Mouse (Mus musculus) left cerebral cortex, adult 2 months (tissue): ENCODE results near the gene Agap2. TPM values are rescaled to one million over a fixed set of nuclear protein-coding genes. Genes with fewer than 3 reads are reported as not detected.
"Not testable (repeated sequence)": the region's sequence is repeated elsewhere in the genome, so short reads cannot be mapped to it uniquely, and the experiment has no call there.

ENCODE experiments used
- DNase-seq, 2 experiments: peaks; one replicate each; pipeline ENCODE4 v3.0.0; 2021 to 2022; ENCODE audit warnings: low spot score in 2 of 2, mixed read lengths in 1 of 2; ENCODE audit errors: extremely low spot score in 1 of 2
- H3K27ac ChIP-seq: fragments of 200-600 bp; 2 replicates; pipeline ENCODE4 v1.8.1; 2022
- H3K4me3 ChIP-seq: fragments of 200-600 bp; 2 replicates; pipeline ENCODE4 v1.8.1; 2022
- CTCF ChIP-seq: fragments of 200-600 bp; IDR thresholded peaks from 2 replicates; pipeline ENCODE4 v1.8.1; 2022; ENCODE audit warnings: antibody characterized with exemption, mild to moderate bottlenecking, moderate library complexity
- intact Hi-C: fragments of 180-260 bp; cut with DNase I; formaldehyde crosslinking; loops from one replicate; pipeline ENCODE4 v1.15.1; 2025
- total RNA-seq, 2 experiments: library from RNA; stranded (reverse); gene quantifications; 2 replicates each; pipeline ENCODE4 v1.2.3; 2021

The Agap2 gene
- total RNA-seq, 2 experiments from 2014 or later, result 627 to 694 TPM

GRCm38 (mm10) chr10:127069281-127070189 lies 5.5 kb upstream of the Agap2 start:
- H3K27ac ChIP-seq, result peak overlapping the region; percentile 76
- no peak for DNase-seq
- peak overlapping the region; percentile 71 for H3K4me3 ChIP-seq
- no peak for TF ChIP-seq CTCF
- intact Hi-C loops, result no loop called here

- TF ChIP-seq CTCF, result no peak
- DNase-seq, result peak; percentile 82 to 89
- Histone ChIP-seq H3K27ac (peak within 1 kb of the TSS; percentile 90), H3K4me3 (peak within 1 kb of the TSS; percentile 71)
- intact Hi-C loops, result no loop called here
Observed at GRCm38 (mm10) chr10:127070190-127071121, 4.6 kb upstream of the Agap2 start, which contains the start of gene Tspan31. TSS of gene Tspan31 (minus strand) at chr10:127070264.

- no peak for TF ChIP-seq CTCF
- intact Hi-C loops, result no loop called here
- peak overlapping the region; percentile 90 for H3K27ac ChIP-seq
- H3K4me3 ChIP-seq, result peak overlapping the region; percentile 71
- no peak for DNase-seq
Observed at GRCm38 (mm10) chr10:127071203-127071602, 3.9 kb upstream of the Agap2 start.

DNA sequence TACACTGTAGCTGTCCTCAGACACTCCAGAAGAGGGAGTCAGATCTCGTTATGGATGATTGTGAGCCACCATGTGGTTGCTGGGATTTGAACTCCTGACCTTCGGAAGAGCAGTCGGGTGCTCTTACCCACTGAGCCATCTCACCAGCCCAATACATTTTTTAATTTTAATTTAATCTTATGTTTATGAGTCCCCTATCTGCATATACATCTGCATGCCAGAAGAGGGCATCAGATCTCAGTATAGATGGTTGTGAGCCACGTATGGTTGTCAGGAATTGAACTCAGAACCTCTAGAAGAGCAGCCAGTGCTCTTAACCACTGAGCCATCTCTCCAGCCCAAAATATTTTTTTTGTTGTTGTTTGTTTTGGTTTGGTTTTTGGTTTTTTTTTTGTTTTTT lies 2.8 kb upstream of the Agap2 start:
- TF ChIP-seq CTCF, result peak; percentile 37
- H3K4me3 ChIP-seq, intact Hi-C loops, H3K27ac ChIP-seq, DNase-seq: not testable (repeated sequence)

GRCm38 (mm10) chr10:127072969-127073368 lies 2.1 kb upstream of the Agap2 start:
- intact Hi-C loops, H3K27ac ChIP-seq: not testable (repeated sequence)

GRCm38 (mm10) chr10:127073981-127074380 lies 1.1 kb upstream of the Agap2 start:
- Histone ChIP-seq H3K27ac (no peak overlapping the region), H3K4me3 (no peak overlapping the region)
- TF ChIP-seq CTCF, result no peak
- intact Hi-C loops, result no loop called here
- DNase-seq, result no peak

More at GRCm38 (mm10) chr10:127072969-127073368, 2.1 kb upstream of the Agap2 start:
- not testable (repeated sequence) for H3K4me3 ChIP-seq, DNase-seq

DNA sequence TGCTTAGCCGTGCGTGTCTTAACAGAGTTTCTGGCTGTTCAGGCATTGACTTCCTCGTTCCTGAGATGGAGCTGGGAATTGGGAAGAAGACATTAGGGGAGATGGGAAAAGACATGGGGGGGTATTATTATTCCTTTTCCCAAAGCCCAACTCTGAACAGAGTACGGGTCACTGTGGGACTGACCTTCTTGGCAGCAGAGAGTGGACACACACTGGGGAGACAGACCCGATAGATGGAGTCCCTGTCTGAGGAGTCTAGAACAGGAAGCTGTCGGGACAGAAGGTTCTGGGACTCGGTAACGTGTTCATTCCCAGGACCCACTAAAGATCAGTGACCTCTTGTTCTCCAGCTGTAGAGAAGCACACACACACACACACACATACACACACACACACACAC lies 567 bp downstream of the Agap2 start:
- Histone ChIP-seq H3K27ac (no peak overlapping the region), H3K4me3 (no peak overlapping the region)
- no peak for TF ChIP-seq CTCF
- intact Hi-C loops, result no loop called here
- DNase-seq, result no peak

DNA sequence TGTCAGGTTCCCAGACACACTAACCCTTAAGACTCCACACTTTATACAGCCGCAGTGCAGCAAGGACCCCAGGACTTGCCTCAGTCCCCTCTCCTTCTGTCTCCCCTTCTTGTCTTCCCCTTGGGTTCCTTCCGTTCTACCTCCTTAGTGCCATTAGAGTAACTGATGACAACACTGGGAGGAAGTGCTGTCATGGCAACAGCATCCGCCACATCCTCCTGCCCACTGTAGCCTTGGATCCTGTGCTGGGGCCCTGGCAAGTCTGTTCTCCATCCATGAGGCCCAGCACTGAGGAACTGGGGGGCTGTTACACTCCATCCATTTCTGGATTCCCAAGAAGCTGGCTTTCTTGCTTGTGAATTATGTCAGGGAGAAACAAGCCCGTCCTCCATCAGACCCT lies 998 bp downstream of the Agap2 start:
- intact Hi-C loops, result no loop called here
- TF ChIP-seq CTCF, result no peak
- peak overlapping the region; percentile 96 for H3K27ac ChIP-seq
- no peak for DNase-seq
- no peak overlapping the region for H3K4me3 ChIP-seq

DNA sequence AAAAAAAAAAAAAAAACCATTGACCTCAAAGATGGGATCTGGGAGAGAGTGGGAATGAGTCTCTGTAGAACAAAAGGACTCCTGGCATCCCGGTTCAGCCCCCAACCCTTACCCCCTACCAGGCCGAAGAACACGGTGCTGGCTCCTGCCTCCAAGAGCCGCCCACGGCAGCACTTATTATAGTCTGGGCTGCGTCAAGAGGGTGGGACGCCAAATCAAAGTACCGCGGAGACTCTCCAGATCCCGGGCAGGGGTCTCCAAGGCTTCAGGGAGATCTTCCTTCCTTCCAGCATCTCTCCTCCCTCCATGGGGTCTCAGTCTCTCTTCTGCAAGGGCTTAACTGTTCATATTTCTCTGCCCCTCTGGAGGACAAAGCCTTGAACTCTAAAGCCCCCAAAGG lies 2.4 kb downstream of the Agap2 start:
- peak overlapping the region; percentile 85 for H3K4me3 ChIP-seq
- H3K27ac ChIP-seq, result peak overlapping the region; percentile 96
- TF ChIP-seq CTCF, result no peak
- intact Hi-C loops, result no loop called here
- peak in 1 of 2 experiments; percentile 51 for DNase-seq

GRCm38 (mm10) chr10:127078001-127078676 lies 3.1 kb downstream of the Agap2 start:
- Histone ChIP-seq H3K4me3 (peak overlapping the region; percentile 85), H3K27ac (peak overlapping the region; percentile 96)
- no peak for TF ChIP-seq CTCF
- intact Hi-C loops, result no loop called here
- peak; percentile 54 to 70 for DNase-seq
